Mouse (Mus musculus) intestine, postnatal 0 days (tissue): ENCODE measurements around the gene Steap2. TPM values are rescaled to one million over a fixed set of nuclear protein-coding genes. Genes with fewer than 3 reads are reported as not detected.

ENCODE experiments used
- ATAC-seq: fragments of 200-750 bp; cut with Nextera tagmentation; 2 replicates; pipeline ENCODE4 v1.8.0; 2017; ENCODE audit warnings: mild to moderate bottlenecking, moderate TSS enrichment, moderate library complexity
- H3K27ac ChIP-seq: fragments of 300-500 bp; sonication (generic); 2 replicates; pipeline ENCODE4 v1.5.1; 2014; ENCODE audit warnings: mild to moderate bottlenecking, low read depth, low read length, moderate library complexity
- H3K27me3 ChIP-seq: fragments of 300-500 bp; sonication (generic); replicated peaks from 2 replicates; pipeline ENCODE4 v1.6.1; 2014; ENCODE audit warnings: low read length, mixed read lengths; ENCODE audit not compliant: control insufficient read depth, insufficient read depth
- H3K36me3 ChIP-seq: fragments of 300-500 bp; sonication (generic); 2 replicates; pipeline ENCODE4 v1.6.1; 2014; ENCODE audit warnings: mild to moderate bottlenecking, moderate library complexity; ENCODE audit not compliant: control insufficient read depth, insufficient read depth
- H3K4me1 ChIP-seq: fragments of 300-500 bp; sonication (generic); replicated peaks from 2 replicates; pipeline ENCODE4 v1.6.1; 2014; ENCODE audit warnings: antibody characterized with exemption, low read length, mixed read lengths; ENCODE audit not compliant: control insufficient read depth, insufficient read depth
- H3K4me2 ChIP-seq: fragments of 300-500 bp; sonication (generic); replicated peaks from 2 replicates; pipeline ENCODE4 v1.6.1; 2014; ENCODE audit warnings: low read depth, mild to moderate bottlenecking, moderate library complexity
- H3K4me3 ChIP-seq: fragments of 300-500 bp; sonication (generic); 2 replicates; pipeline ENCODE4 v1.5.1; 2014; ENCODE audit warnings: low read depth, low read length
- H3K9ac ChIP-seq: fragments of 300-500 bp; sonication (generic); 2 replicates; pipeline ENCODE4 v1.6.1; 2014; ENCODE audit warnings: mild to moderate bottlenecking, low read depth, low read length
- H3K9me3 ChIP-seq: fragments of 300-500 bp; sonication (generic); 2 replicates; pipeline ENCODE4 v1.6.1; 2016; ENCODE audit warnings: mixed run types; ENCODE audit not compliant: control insufficient read depth
- CTCF ChIP-seq: sonication (generic); IDR thresholded peaks from 2 replicates; pipeline ENCODE4 v1.5.1; 2016; ENCODE audit warnings: low read depth, mild to moderate bottlenecking, control low read depth, antibody characterized with exemption, moderate library complexity
- WGBS: fragments of 180-500 bp; shearing (Covaris S2); extraction: QIAGEN DNeasy Blood & Tissue Kit; methylation state at CpG from one replicate; pipeline ENCODE4 v1.1.7; 2014; 5-methylcytosine and 5-hydroxymethylcytosine counted together
- polyA plus RNA-seq: library from polyadenylated mRNA; unstranded; fragments of >200 nt; fragmentation: Nextera tagmentation; extraction: Ambion mirVana; gene quantifications from 2 replicates; pipeline ENCODE4 v1.2.1, GENCODE M21; 2015

The Steap2 gene
- polyA plus RNA-seq, 1 experiment from 2014 or later, result 6.9 TPM

DNA sequence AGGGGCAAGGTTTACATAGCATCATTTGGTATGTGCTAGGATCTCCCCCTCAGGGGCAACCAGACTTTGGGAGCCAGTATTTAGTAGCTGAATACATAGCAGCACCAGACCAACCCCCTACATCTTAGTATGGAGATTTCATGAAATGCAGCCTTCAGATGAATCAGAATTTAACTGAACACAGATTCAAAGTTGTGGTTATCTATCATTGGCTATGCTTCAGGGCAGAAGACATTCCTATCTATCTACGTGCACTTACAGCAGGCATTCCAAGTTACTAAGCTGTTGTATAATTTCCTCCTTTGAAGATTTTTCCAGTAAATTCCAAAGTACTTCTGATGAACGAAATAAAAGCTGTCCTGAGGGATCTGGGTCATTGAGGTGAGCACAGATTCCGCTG, 68.9 kb downstream of the Steap2 start:
- Histone ChIP-seq H3K4me1 (no peaks in the 10 kb centered on the region), H3K27ac (no peak overlapping the region), H3K9me3 (no peaks in the 10 kb centered on the region), H3K36me3 (no peaks in the 10 kb centered on the region), H3K9ac (no peak overlapping the region), H3K4me3 (no peak overlapping the region), H3K4me2 (no peak overlapping the region), H3K27me3 (no peaks in the 10 kb centered on the region)
- 79% methylated on average over 3 of the region's 3 CpGs for WGBS
- no peak for ATAC-seq
- no peak for TF ChIP-seq CTCF

DNA sequence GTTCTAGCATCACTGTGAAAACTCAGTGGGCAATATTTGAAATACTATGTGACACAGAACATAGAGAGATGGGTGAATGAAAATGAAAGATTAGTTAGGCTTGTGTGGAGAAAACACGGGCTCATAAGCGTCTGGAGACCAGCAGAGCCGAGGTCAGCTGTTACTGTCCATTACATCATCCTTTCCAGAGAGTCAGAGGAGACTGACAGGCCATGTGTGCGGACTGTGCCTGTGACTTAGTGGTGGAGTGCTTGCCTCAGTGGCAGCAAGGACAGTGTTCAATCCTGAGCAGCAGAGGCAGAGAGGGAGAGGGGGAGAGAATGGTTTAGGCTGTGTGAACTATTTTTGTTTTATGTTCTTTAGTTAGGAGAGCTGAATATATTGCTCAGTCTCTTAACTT, 76.0 kb downstream of the Steap2 start:
- ATAC-seq, result no peak
- Histone ChIP-seq H3K27me3 (no peaks in the 10 kb centered on the region), H3K4me3 (no peak overlapping the region), H3K9me3 (no peaks in the 10 kb centered on the region), H3K27ac (no peak overlapping the region), H3K36me3 (no peaks in the 10 kb centered on the region), H3K4me2 (no peak overlapping the region), H3K9ac (no peak overlapping the region), H3K4me1 (no peaks in the 10 kb centered on the region)
- WGBS, result 49% methylated on average over 4 of the region's 4 CpGs
- TF ChIP-seq CTCF, result no peak

Other genes starting within 250 kb of the Steap2 start
- not detected in 2 replicates for gene 1700015F17Rik, start 215.4 kb downstream of the Steap2 start, polyA plus RNA-seq
- 14.6 and 15.1 TPM in 2 replicates for gene Cldn12, start 179.6 kb downstream of the Steap2 start, polyA plus RNA-seq
- 12.7 TPM in 2 replicates for gene Gtpbp10, start 135.0 kb downstream of the Steap2 start, polyA plus RNA-seq
- gene Gm8773, start 120.8 kb downstream of the Steap2 start, polyA plus RNA-seq, result 1.3 TPM in 2 replicates
- gene Cfap69, start 30.3 kb downstream of the Steap2 start, polyA plus RNA-seq, result 0.38 and 1.3 TPM in 2 replicates
- 1.9 and 2.3 TPM in 2 replicates for gene Steap1, start 54.7 kb upstream of the Steap2 start, polyA plus RNA-seq